Mouse (Mus musculus) midbrain, embryonic 12.5 days (tissue): ENCODE measurements around the gene BC005537. TPM values are rescaled to one million over a fixed set of nuclear protein-coding genes. Genes with fewer than 3 reads are reported as not detected.
"Not testable (repeated sequence)": the region's sequence is repeated elsewhere in the genome, so short reads cannot be mapped to it uniquely, and the experiment has no call there.

Source experiments
- ATAC-seq: fragments of 200-750 bp; cut with Nextera tagmentation; 2 replicates; pipeline ENCODE4 v1.8.0; 2017; ENCODE audit warnings: low read depth, moderate TSS enrichment, moderate library complexity; ENCODE audit not compliant: low FRiP score
- H3K27ac ChIP-seq: fragments of 300-500 bp; sonication (generic); replicated peaks from 2 replicates; pipeline ENCODE4 v1.5.1; 2016; ENCODE audit warnings: mild to moderate bottlenecking
- H3K27me3 ChIP-seq: fragments of 300-500 bp; sonication (generic); 2 replicates; pipeline ENCODE4 v1.6.1; 2016; ENCODE audit warnings: mild to moderate bottlenecking
- H3K36me3 ChIP-seq: fragments of 300-500 bp; sonication (generic); 2 replicates; pipeline ENCODE4 v1.6.1; 2016
- H3K4me1 ChIP-seq: fragments of 300-500 bp; sonication (generic); 2 replicates; pipeline ENCODE4 v1.6.1; 2016
- H3K4me2 ChIP-seq: fragments of 300-500 bp; sonication (generic); replicated peaks from 2 replicates; pipeline ENCODE4 v1.6.1; 2016; ENCODE audit warnings: mild to moderate bottlenecking, moderate library complexity
- H3K4me3 ChIP-seq: fragments of 300-500 bp; sonication (generic); 2 replicates; pipeline ENCODE4 v1.5.1; 2016; ENCODE audit warnings: mild to moderate bottlenecking
- H3K9ac ChIP-seq: fragments of 300-500 bp; sonication (generic); replicated peaks from 2 replicates; pipeline ENCODE4 v1.6.1; 2016; ENCODE audit warnings: mild to moderate bottlenecking, moderate library complexity
- H3K9me3 ChIP-seq: fragments of 300-500 bp; sonication (generic); 2 replicates; pipeline ENCODE4 v1.6.1; 2016; ENCODE audit warnings: mild to moderate bottlenecking
- whole genome bisulfite sequencing: fragments of 180-500 bp; shearing (Covaris S2); methylation state at CpG from one replicate; pipeline ENCODE4 v1.1.7; 2016; 5-methylcytosine and 5-hydroxymethylcytosine counted together
- polyA plus RNA-seq: library from polyadenylated mRNA; unstranded; fragments of >200 nt; fragmentation: Nextera tagmentation; extraction: Ambion mirVana; gene quantifications from 2 replicates; pipeline ENCODE4 v1.2.1, GENCODE M21; 2016

Gene BC005537
- polyA plus RNA-seq, 1 experiment from 2014 or later, result 21.5 TPM

DNA sequence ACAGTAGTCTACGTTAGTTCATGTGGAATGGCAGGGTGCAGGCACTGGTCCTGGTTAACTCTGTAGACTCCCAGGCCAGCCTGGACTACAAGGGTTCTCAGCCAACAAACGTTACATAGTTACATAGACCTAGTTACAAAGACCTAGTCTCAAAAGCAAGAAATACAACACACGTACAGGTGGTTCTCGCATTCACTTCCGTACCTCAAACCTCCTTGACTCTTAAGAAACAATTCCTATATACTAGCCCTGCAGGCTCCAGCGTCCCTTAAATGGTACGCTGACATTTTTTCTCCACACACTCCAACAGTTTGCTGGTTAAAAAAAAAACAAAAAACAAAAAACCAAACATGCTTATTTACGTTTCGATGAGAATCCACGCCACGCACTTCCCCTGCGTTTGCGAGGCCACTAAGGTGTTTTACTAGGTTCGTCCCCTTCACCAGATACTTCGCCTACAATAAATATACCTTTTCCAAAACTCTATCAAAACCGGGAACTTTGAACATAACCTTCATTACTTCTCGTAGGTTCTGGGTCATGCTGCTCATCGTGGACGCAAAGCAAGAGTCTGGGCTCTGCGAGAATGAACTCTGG lies 29.4 kb downstream of the BC005537 start:
- Histone ChIP-seq H3K27me3 (no peaks in the 10 kb centered on the region), H3K9ac (peak overlapping the region; percentile 95), H3K4me3 (peak overlapping the region; percentile 93), H3K27ac (peak overlapping the region; percentile 87; the same call in 1 of the 2 replicates), H3K4me1 (peaks cover 21% of the 10 kb centered on the region), H3K9me3 (no peaks in the 10 kb centered on the region), H3K36me3 (no peaks in the 10 kb centered on the region), H3K4me2 (peak overlapping the region; percentile 78)
- no peak for ATAC-seq
- WGBS, result 5% methylated on average over 20 of the region's 20 CpGs

DNA sequence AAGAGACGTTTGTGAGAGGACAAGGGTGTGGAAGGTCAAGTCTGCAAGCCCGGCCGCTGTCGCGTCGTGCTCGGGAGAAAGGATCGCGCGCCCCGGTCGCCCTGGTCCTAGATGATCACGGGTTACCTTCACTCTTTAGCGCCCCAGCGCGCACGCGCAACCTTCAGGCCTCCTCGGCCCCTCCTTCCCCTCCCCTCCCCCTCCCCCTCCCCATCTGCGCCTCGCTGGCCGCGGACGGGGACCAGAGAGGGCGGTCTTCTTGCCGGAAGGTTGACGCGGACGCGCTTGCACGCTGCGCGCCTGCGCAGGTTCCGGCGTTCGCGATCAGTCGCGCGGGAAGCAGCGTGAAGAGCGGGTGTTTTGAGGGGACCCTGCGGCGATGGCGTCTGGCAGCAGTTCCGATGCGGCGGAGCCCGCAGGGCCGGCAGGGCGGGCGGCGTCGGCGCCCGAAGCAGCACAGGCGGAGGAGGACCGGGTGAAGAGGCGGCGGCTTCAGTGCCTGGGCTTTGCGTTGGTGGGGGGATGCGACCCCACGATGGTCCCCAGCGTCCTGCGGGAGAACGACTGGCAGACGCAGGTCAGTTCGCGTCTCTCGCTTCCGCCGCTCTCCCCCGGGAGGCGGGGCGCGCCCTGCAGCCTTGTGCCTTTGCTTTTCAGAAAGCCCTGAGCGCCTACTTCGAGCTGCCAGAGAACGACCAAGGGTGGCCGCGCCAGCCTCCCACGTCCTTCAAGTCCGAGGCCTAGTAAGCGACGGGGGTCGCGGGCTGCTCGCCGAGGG lies 30.1 kb downstream of the BC005537 start, which contains the start of the genes Acot13 and Tdp2:
Gene Acot13 (minus strand): TSS at position 188 of the 778 bp plus-strand sequence.
Gene Tdp2 (plus strand): TSS at position 327 of the 778 bp plus-strand sequence.
- WGBS, result under 1% methylated on average over 87 of the region's 90 CpGs
- Histone ChIP-seq H3K4me2 (peak within 1 kb of the TSS; percentile 78), H3K27me3 (no peaks in the 10 kb centered on the region), H3K4me1 (peaks cover 21% of the 10 kb centered on the region), H3K9ac (peak within 1 kb of the TSS; percentile 95), H3K4me3 (peak within 1 kb of the TSS; percentile 93), H3K9me3 (no peaks in the 10 kb centered on the region), H3K27ac (peak within 1 kb of the TSS; percentile 87), H3K36me3 (no peaks in the 10 kb centered on the region)
- ATAC-seq, result peak; percentile 98

DNA sequence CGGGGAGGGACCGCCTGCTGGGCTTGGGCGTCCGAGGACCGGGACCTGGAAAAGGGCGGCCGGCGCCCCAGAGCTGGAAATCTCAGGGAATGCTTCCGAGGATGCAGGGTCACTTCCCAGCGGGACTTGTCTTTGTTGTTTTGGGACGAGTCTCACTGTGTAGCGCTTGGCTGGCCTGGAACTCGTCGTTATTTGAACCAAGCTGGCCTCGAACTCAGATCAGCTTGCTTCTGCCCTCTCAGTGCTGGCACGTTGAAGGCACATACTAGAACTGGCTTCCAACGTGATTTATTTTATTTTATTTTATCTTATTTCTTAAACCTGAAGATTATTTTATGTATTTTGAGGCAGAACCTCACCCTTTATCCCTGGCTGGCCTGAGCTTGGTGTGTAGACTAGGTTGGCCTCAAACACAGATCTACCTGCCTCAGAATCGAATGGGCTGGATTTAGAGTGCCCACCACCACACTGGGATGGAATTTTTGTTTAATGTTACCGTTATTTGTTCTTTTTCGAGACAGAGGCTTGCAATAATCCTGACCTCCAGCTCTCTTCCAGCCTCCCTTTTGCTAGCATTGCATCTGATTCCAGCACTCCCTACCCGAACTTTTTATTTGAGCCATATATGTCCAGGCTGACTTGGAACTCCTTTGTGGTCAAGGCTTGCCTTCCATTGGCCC lies 30.8 kb downstream of the BC005537 start:
- Histone ChIP-seq H3K9me3 (no peaks in the 10 kb centered on the region), H3K9ac (peak overlapping the region; percentile 95), H3K4me3 (peak overlapping the region; percentile 93), H3K27ac (peak overlapping the region; percentile 87), H3K4me1 (peaks cover 21% of the 10 kb centered on the region), H3K27me3 (no peaks in the 10 kb centered on the region), H3K36me3 (no peaks in the 10 kb centered on the region), H3K4me2 (peak overlapping the region; percentile 78)
- ATAC-seq, result peak; percentile 16; the same call in 1 of the 2 replicates
- WGBS, result 6% methylated on average over 21 of the region's 21 CpGs

DNA sequence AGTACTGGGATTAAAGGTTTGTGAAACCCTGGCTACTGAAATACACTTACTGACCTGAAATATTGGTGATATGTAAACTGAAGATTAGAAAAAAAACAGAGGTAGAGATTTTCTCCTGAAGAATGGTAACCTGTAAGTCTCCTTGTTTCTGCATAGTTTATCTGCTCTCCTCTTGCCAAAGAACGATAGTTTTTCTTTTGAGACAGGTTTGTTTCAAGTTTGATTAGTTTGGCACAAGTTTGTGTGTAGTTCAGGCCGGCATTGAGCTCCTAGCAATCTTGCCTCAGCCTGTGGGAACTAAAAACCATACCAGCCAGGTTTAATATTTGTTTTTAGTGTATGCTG lies 31.3 kb downstream of the BC005537 start:
- no peaks in the 10 kb centered on the region for H3K36me3 ChIP-seq
- no peak for ATAC-seq
- no peaks in the 10 kb centered on the region for H3K27me3 ChIP-seq
- H3K4me1 ChIP-seq, result peaks cover 21% of the 10 kb centered on the region
- no peak overlapping the region for H3K27ac ChIP-seq
- 65% methylated on average over 2 of the region's 2 CpGs for WGBS
- peak overlapping the region; percentile 93 for H3K4me3 ChIP-seq
- H3K9me3 ChIP-seq, result no peaks in the 10 kb centered on the region
- H3K9ac ChIP-seq, result peak overlapping the region; percentile 95
- H3K4me2 ChIP-seq, result peak overlapping the region; percentile 78

DNA sequence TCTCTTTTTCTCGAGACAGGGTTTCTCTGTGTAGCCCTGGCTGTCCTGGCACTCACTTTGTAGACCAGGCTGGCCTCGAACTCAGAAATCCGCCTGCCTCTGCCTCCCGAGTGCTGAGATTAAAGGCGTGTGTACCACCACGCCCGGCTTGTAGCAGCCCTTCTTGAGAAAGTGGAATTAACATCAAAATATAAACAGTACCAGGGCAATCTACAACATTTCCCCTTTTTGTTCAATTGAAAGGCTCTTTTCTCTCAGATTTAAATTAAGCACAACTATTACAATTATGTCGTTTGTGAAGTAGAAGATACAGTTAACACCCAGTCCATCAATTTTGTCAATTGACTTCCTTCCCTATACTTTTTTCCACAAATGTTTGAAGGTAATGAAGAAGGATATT lies 36.3 kb downstream of the BC005537 start:
- not testable (repeated sequence) for H3K9ac ChIP-seq, H3K4me3 ChIP-seq, ATAC-seq, H3K27me3 ChIP-seq, H3K4me2 ChIP-seq, H3K27ac ChIP-seq, H3K9me3 ChIP-seq
- peaks cover 13% of the 10 kb centered on the region for H3K4me1 ChIP-seq
- peaks cover 14% of the 10 kb centered on the region; the same call in 1 of the 2 replicates for H3K36me3 ChIP-seq
- WGBS, result 95% methylated on average over 8 of the region's 8 CpGs

DNA sequence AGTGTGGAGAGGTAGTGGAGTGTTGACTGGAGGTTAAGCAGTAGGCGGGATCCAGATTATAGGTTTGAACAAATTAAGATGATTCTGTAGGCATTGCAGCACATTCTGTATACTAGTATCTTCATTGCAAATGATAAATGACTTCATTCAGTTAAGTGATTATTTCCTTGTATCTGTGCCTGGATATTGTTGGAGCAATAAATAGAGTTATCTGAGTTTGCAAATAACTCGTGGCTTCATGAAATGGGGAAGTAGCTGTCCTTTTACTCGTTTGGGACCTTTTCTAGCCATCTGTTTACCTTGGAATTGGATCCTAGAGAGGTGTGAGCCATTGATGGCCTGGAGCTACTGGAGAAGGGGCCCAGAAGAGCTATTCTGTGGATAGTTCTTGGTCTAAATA lies 38.4 kb downstream of the BC005537 start:
- Histone ChIP-seq H3K4me3 (no peak overlapping the region), H3K9ac (no peak overlapping the region), H3K36me3 (peaks cover 14% of the 10 kb centered on the region; the same call in 1 of the 2 replicates), H3K4me1 (peaks cover 5% of the 10 kb centered on the region), H3K27me3 (no peaks in the 10 kb centered on the region), H3K27ac (no peak overlapping the region), H3K4me2 (no peak overlapping the region), H3K9me3 (no peaks in the 10 kb centered on the region)
- no peak for ATAC-seq
- 79% methylated on average over 3 of the region's 3 CpGs for WGBS

DNA sequence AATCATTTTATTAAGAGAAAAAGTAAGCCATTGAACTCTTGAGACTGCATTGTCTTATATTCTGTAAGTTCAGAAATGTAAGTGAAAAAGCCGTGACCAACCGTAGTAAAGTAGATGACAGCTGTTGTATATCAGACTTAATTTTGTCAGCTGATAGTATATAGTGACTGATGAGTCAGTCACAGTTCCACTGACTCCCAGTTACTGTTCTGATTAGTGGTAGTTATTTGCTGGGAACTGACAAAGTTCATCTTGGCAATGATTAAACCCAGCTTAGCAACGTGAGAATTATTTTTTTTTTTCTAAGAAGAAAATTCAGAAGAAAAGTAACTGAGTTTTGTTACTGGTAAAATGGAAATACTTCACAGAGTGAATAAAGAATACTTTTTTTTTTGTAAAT lies 40.2 kb downstream of the BC005537 start:
- peaks cover 12% of the 10 kb centered on the region for H3K4me1 ChIP-seq
- H3K4me2 ChIP-seq, result no peak overlapping the region
- no peak overlapping the region for H3K27ac ChIP-seq
- no peaks in the 10 kb centered on the region for H3K9me3 ChIP-seq
- no peak overlapping the region for H3K4me3 ChIP-seq
- H3K27me3 ChIP-seq, result no peaks in the 10 kb centered on the region
- peaks cover 14% of the 10 kb centered on the region; the same call in 1 of the 2 replicates for H3K36me3 ChIP-seq
- WGBS, result 94% methylated on average over 3 of the region's 3 CpGs
- ATAC-seq, result no peak
- no peak overlapping the region for H3K9ac ChIP-seq

DNA sequence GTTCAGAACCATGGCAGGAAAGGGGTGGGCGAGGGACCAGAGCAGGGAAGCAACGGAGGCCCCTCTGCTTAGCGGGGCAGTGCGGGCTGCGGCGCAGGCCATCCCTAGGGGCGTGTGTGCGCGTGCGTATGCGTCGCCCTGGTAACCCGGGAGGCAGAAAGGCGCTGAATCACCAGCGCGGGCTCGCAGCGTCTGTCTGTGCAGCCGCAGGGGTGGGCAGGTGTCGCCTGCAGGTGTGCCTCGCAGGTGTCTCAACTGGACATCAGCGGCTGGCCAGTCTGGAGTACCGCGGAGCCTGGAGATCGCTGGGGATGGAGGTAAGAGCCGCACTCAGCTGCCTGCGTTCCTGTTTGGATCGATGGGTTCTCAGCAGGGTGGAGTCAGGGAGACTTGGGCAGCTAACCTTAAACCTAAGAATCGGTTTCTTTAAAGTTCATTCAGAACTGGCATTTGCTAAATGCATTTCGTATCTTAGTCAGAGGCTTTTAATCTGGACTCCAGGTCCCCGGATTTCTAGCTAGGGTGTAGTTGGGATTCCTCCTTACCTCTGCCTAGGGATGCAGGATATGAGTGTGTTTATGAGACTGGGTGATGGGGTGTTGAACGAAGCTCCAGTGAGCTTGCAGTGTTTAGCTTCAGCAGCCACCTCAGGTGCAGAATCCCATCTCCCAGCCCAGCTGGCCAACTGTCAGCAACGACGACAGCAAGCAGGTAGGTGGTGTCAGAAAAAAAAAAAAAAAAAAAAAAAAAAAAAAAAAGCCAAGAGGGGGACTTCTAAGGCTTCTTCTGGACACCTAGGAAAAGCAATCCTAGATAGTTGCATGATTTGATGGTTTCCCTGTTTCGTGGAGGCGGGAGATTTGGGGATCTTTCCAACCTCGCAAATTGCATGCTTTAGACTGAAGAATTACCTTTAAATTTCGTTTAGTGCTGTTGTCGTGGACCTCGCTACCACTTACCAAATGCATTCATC lies 43.8 kb downstream of the BC005537 start, which contains the start of gene D130043K22Rik:
Gene D130043K22Rik (plus strand): TSS at position 153 of the 973 bp plus-strand sequence.
- peak; percentile 97 for ATAC-seq
- peak within 1 kb of the TSS; percentile 49 for H3K9ac ChIP-seq
- H3K4me3 ChIP-seq, result peak within 1 kb of the TSS; percentile 55
- peaks cover 12% of the 10 kb centered on the region for H3K4me1 ChIP-seq
- H3K27ac ChIP-seq, result peak within 1 kb of the TSS; percentile 46
- H3K9me3 ChIP-seq, result no peaks in the 10 kb centered on the region
- H3K36me3 ChIP-seq, result peaks cover 9% of the 10 kb centered on the region; the same call in 1 of the 2 replicates
- peak within 1 kb of the TSS; percentile 83 for H3K4me2 ChIP-seq
- WGBS, result 10% methylated on average over 40 of the region's 40 CpGs
- H3K27me3 ChIP-seq, result no peaks in the 10 kb centered on the region; the same call in 1 of the 2 replicates

DNA sequence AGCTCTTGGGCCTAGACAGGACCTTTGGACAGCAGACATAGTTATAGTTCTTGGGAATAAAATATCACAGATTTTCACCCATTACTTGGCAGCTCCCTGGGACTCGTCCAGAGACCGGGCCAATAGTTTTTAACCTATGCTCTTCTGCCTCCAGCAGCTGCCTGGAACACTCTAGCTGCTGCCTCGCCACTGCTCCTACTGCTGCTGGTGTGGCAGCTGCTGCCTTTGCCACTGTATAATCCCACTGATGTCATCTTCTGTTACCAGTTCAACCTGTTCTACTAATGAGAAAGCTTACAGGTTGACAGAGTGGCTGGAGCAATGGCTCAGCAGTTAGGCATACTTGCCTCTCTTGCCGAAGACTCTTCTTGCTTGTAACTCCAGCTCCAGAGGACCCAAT lies 47.9 kb downstream of the BC005537 start:
- WGBS, result 87% methylated on average over 4 of the region's 4 CpGs
- Histone ChIP-seq H3K27me3 (no peaks in the 10 kb centered on the region; the same call in 1 of the 2 replicates), H3K9me3 (no peaks in the 10 kb centered on the region), H3K36me3 (no peaks in the 10 kb centered on the region), H3K4me2 (no peak overlapping the region), H3K4me1 (peaks cover 12% of the 10 kb centered on the region), H3K27ac (no peak overlapping the region), H3K9ac (no peak overlapping the region), H3K4me3 (no peak overlapping the region)
- ATAC-seq, result no peak

DNA sequence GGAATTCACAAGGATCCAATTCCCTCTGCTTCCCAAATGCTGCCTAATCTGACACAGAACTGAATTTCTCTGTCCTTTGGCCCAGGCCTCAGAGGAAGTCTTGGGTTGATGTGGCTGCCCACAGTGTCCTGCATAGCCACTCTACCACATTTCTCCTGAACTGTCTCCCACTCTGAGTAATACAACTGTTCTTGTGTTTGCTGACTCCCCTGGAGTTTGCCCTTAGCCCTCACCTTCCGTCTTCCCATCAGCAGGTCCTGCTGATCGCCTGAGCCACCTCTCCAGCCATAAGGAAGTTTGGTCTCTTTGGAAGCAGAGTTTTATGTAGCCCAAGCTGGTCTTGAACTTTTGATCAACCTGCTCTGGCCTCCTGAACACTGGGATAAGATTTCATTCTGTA lies 50.5 kb downstream of the BC005537 start:
- Histone ChIP-seq H3K4me2 (no peak overlapping the region), H3K4me3 (no peak overlapping the region), H3K9ac (no peak overlapping the region), H3K4me1 (no peaks in the 10 kb centered on the region), H3K27ac (no peak overlapping the region), H3K36me3 (no peaks in the 10 kb centered on the region), H3K27me3 (no peaks in the 10 kb centered on the region; the same call in 1 of the 2 replicates), H3K9me3 (no peaks in the 10 kb centered on the region)
- ATAC-seq, result no peak
- WGBS, result 85% methylated on average over 2 of the region's 2 CpGs

DNA sequence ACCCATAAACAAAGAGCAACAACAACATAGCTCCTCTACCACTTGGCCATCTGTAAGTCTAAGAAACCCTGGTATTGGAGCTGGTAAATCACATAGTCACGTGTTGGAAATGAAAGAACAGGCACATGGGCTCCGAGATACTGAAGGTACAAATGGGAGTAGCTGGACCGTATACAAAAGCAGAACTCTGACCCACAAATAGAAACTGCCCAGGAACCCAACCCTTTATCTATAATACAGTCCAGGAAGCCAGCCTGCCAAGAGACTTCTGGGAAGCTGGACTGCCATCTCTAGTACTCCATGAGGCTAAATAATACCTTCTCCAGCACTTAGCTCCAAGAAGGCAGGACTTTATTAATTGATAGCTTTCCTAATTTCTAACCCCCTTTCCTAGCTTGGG lies 51.1 kb downstream of the BC005537 start:
- Histone ChIP-seq H3K9ac (no peak overlapping the region), H3K27ac (no peak overlapping the region), H3K27me3 (no peaks in the 10 kb centered on the region; the same call in 1 of the 2 replicates), H3K36me3 (no peaks in the 10 kb centered on the region), H3K4me1 (no peaks in the 10 kb centered on the region), H3K4me3 (no peak overlapping the region), H3K9me3 (no peaks in the 10 kb centered on the region), H3K4me2 (no peak overlapping the region)
- 84% methylated on average over 3 of the region's 3 CpGs for WGBS
- ATAC-seq, result no peak
